Mouse (Mus musculus) c-Kit-negative CD71-positive TER-119-positive erythroid progenitor cells, embryonic 14.5 days (primary cell): ENCODE results near the gene 4930402F06Rik.

Experiments
- DNase-seq: peaks from one replicate; pipeline ENCODE4 v3.0.0-alpha.2; 2013; ENCODE audit warnings: low read depth, low spot score

The 4930402F06Rik gene

GRCm38 (mm10) chr2:35342605-35343004, 54.4 kb downstream of the 4930402F06Rik start:
- no peak for DNase-seq

- no peak for DNase-seq
Measured at GRCm38 (mm10) chr2:35338707-35339106, 58.3 kb downstream of the 4930402F06Rik start.

- DNase-seq = no peak
Measured at GRCm38 (mm10) chr2:35338036-35338435, 58.9 kb downstream of the 4930402F06Rik start.

GRCm38 (mm10) chr2:35337419-35337818, 59.6 kb downstream of the 4930402F06Rik start:
- no peak for DNase-seq

GRCm38 (mm10) chr2:35336388-35337280, 60.3 kb downstream of the 4930402F06Rik start, which contains the start of gene Stom:
Stom (minus strand) TSS chr2:35336976.
- peak; percentile 99 for DNase-seq

- DNase-seq = no peak
Measured at GRCm38 (mm10) chr2:35335620-35336019, 61.4 kb downstream of the 4930402F06Rik start.

- no peak for DNase-seq
Measured at GRCm38 (mm10) chr2:35333670-35334069, 63.3 kb downstream of the 4930402F06Rik start.

- DNase-seq = no peak
Measured at GRCm38 (mm10) chr2:35331205-35331604, 65.8 kb downstream of the 4930402F06Rik start.

GRCm38 (mm10) chr2:35329061-35329460, 67.9 kb downstream of the 4930402F06Rik start:
- no peak for DNase-seq

GRCm38 (mm10) chr2:35328064-35328792, 68.7 kb downstream of the 4930402F06Rik start:
- no peak for DNase-seq

GRCm38 (mm10) chr2:35327583-35327982, 69.4 kb downstream of the 4930402F06Rik start:
- peak; percentile 59 for DNase-seq

GRCm38 (mm10) chr2:35326931-35327330, 70.0 kb downstream of the 4930402F06Rik start:
- no peak for DNase-seq

- DNase-seq = no peak
Measured at GRCm38 (mm10) chr2:35325930-35326329, 71.0 kb downstream of the 4930402F06Rik start.
